Mouse (Mus musculus) naive thymus-derived CD4-positive, alpha-beta T cell, adult 5 months (primary cell): Measurements from ENCODE around the gene Olfr1102. TPM values are rescaled to one million over a fixed set of nuclear protein-coding genes. Genes with fewer than 3 reads are reported as not detected.

ENCODE experiments used
- polyA plus RNA-seq: library from polyadenylated mRNA; unstranded; fragments of 100-300 nt; shearing (Covaris generic); gene quantifications from one replicate; pipeline ENCODE4 v1.2.1, GENCODE M21; 2017

Olfr1102 gene
- polyA plus RNA-seq = not detected

DNA sequence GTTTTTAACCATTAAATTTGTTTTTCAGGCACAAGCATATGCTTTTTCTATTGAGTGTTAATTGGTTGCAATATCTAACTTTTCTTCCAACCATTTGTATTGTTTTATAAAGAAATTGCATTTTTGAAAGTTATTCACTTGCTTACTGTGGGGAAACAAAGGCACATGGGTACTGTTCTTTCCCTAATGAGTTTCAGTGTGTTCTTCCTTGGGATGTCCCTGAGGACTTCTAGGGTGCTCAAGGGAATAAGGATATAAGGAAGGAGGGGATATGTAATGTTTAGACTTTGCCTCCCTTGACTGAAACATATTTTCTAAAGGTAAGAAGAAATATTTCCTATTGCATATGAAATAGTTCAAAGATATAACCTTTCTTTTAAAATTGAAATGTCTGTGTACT is at the start of gene Olfr1102:
TSS of gene Olfr1102 (plus strand) at position 301 of the 400 bp plus-strand sequence.

DNA sequence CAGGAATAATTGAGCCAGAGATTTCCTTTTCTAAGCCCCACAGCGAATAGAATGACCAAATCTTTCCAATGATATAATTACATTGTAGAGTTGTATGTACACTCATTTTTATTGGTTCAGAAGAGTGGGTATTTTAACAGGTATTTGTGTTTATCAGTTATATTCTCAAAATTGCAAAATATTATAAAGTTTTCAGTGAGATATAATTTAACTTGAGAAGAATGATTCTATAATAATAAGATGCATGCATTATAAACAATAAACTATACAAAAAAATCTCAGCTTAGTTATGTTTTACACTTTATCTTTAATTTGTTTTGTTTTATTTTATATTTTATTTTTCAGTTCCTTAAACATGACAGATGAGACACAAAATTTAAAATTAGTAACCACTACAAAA is 37.6 kb upstream of the Olfr1102 start, which contains the start of gene Olfr1099:
TSS of gene Olfr1099 (minus strand) at position 101 of the 400 bp plus-strand sequence.

GRCm38 (mm10) chr2:86979854-86980253 is 18.3 kb upstream of the Olfr1102 start, which contains the start of gene Olfr1100:
TSS of gene Olfr1100 (minus strand) at chr2:86979954.

GRCm38 (mm10) chr2:86991121-86991520 is 7.1 kb upstream of the Olfr1102 start, which contains the start of gene Olfr1101:
TSS of gene Olfr1101 (minus strand) at chr2:86991221.

GRCm38 (mm10) chr2:87026980-87027379 is 28.8 kb downstream of the Olfr1102 start, which contains the start of gene Olfr1104:
TSS of gene Olfr1104 (minus strand) at chr2:87027080.

GRCm38 (mm10) chr2:87036431-87036830 is 38.2 kb downstream of the Olfr1102 start, which contains the start of gene Olfr1105:
TSS of gene Olfr1105 (minus strand) at chr2:87036531.

DNA sequence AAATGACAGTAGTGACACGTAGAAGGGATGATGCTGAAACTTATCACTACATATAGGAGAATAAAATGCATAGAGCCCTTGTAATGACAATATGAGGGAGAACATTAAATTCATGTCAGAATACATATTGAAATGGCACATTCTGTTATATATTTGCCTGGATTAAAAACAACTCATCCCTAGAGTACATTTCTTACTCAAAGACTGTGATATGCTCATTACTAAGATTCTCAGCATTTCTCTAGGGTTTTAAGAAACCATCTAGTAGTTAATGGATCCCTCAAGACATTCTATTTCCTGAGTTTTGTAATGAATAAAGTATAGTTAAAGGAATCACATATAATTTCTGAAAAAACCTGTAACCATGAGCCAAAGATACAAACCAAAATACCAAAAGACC is 54.0 kb downstream of the Olfr1102 start, which contains the start of gene Olfr1106:
TSS of gene Olfr1106 (minus strand) at position 101 of the 400 bp plus-strand sequence.

Other genes starting within 250 kb of the Olfr1102 start
- gene Olfr1090, start 239.4 kb upstream of the Olfr1102 start, polyA plus RNA-seq = not detected
- gene Olfr1093, start 215.9 kb upstream of the Olfr1102 start, polyA plus RNA-seq = not detected
- gene Olfr141, start 188.4 kb upstream of the Olfr1102 start, polyA plus RNA-seq = not detected
- gene Olfr1094, start 173.7 kb upstream of the Olfr1102 start, polyA plus RNA-seq = not detected
- not detected for gene Olfr1095, start 146.7 kb upstream of the Olfr1102 start, polyA plus RNA-seq
- not detected for gene Gm13723, start 123.6 kb upstream of the Olfr1102 start, polyA plus RNA-seq
- not detected for gene Olfr1097, start 106.2 kb upstream of the Olfr1102 start, polyA plus RNA-seq
- gene Olfr1098, start 73.9 kb upstream of the Olfr1102 start, polyA plus RNA-seq = not detected
- not detected for gene Olfr1099, start 37.7 kb upstream of the Olfr1102 start, polyA plus RNA-seq
- gene Olfr1100, start 18.4 kb upstream of the Olfr1102 start, polyA plus RNA-seq = not detected
- gene Olfr1101, start 7.2 kb upstream of the Olfr1102 start, polyA plus RNA-seq = not detected
- gene Olfr1104, start 28.7 kb downstream of the Olfr1102 start, polyA plus RNA-seq = not detected
- gene Olfr1105, start 38.1 kb downstream of the Olfr1102 start, polyA plus RNA-seq = 0.14 TPM
- not detected for gene Olfr1106, start 53.9 kb downstream of the Olfr1102 start, polyA plus RNA-seq
- gene Olfr1107, start 77.4 kb downstream of the Olfr1102 start, polyA plus RNA-seq = not detected
- 0.19 TPM for gene Olfr1109, start 97.6 kb downstream of the Olfr1102 start, polyA plus RNA-seq
- gene Olfr259, start 116.2 kb downstream of the Olfr1102 start, polyA plus RNA-seq = not detected
- not detected for gene Olfr1110, start 141.9 kb downstream of the Olfr1102 start, polyA plus RNA-seq
- not detected for gene Olfr1111, start 154.2 kb downstream of the Olfr1102 start, polyA plus RNA-seq
- gene Olfr1112, start 189.4 kb downstream of the Olfr1102 start, polyA plus RNA-seq = not detected
- gene Olfr1113, start 210.6 kb downstream of the Olfr1102 start, polyA plus RNA-seq = not detected
- not detected for gene Olfr1115, start 249.6 kb downstream of the Olfr1102 start, polyA plus RNA-seq